Mouse (Mus musculus): Measurements from ENCODE around the gene Pttg1ip.

Pttg1ip gene

DNA sequence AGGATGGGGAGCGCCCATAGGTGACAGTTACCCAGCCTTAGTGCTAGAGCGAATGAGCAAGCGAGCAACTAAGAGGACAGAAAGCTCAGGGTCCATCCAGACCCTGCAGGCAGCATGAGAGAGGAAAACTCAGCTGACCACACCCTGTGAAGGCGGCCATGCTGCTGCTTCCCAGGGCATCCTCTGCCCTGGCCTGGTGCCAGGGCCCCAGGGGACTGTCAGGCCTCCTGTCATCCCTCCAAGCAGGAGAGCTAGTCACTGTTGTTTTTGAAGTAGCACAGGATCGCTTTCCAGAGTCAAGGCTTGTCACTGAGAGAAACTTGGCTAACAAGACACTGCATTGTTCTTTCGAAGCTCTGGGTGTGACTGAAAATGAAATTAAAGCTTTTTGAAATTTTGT, 57.4 kb downstream of the Pttg1ip start:
- DNase-seq (ENCODE audit: low read depth): no peak

DNA sequence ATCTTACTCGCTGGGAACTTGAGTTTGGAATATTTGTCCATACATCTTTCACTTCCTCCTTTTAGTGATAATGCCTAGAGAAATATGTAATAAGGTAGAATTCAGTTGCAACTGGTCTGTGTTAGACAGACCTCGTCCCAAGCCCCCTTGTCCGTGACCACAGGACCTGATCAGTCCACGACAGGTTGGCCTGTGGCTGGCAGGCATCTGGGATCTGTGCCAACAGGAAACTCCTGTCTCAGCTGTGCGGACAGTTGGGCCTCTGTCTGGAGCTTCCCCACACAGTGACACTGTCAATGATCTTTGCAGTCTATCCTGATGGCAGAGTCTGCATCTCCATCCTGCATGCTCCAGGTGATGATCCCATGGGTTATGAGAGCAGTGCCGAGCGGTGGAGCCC, 61.6 kb downstream of the Pttg1ip start:
- no peak for DNase-seq (ENCODE audit: low read depth)

DNA sequence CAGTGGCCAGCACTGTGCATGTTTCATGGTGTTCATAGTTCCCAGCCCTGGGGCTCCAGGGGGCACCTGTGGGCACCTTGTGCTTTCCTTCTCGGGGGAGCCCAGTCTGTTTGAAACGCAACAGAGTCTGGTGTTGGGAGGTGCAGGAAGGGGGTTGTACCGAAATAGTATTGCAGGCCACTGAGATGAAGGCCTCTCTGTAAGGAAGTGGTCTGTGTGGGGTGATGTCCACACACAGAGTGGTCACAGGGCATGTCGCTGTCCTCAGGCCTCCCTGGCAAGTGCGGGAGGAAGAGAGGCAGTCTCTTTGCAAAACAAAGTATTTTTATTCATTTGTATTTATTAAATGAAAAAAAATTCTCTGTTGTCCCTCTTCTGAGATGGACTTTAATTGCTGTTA, 64.1 kb downstream of the Pttg1ip start:
- DNase-seq (ENCODE audit: low read depth): no peak

DNA sequence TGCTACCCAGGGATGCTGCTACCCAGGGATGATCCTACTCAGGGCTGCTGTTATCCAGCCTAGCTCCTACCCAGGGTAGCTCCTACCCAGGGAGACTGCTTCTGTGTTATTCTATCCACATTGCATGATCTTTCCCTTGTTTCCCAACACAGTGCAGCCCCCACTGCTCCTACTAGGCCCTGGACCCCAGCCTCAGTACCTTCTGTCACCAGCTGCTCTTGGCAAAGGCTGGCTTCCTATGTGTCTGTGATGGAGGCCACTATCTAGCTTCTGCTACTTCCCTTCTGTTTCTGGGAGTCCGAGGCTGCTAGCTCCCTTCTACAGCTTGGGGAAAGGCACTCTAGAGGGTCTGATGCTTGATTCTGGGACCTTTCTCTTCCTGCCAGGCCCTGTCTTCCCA, 65.9 kb downstream of the Pttg1ip start:
- DNase-seq (ENCODE audit: low read depth): no peak

DNA sequence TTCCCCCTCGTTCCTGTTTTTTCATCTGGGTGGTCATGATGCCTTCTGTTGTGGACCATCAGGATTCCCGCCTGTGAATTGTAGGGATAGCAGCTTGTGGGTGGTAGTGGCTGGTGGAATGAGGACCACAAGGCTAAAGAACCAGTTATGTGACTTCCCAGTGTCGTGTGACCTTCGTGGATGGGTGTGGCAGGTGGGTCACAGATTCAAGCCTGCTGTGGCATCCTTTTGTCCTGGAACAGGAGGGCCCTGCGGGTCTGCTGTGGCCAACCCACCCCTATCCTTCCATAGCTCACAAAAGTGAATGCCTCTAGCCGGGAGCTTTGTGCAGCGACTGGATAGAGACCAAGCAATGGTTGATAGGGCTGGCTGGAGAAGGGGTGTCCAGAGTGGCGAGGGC, 66.4 kb downstream of the Pttg1ip start:
- no peak for DNase-seq (ENCODE audit: low read depth)
